Mouse (Mus musculus) limb, embryonic 14.5 days (tissue): ENCODE results near the gene Hint2. TPM values are rescaled to one million over a fixed set of nuclear protein-coding genes. Genes with fewer than 3 reads are reported as not detected.

Source experiments
- ATAC-seq: fragments of 200-750 bp; cut with Nextera tagmentation; 2 replicates; pipeline ENCODE4 v1.8.0; 2017; ENCODE audit warnings: low read depth, moderate number of reproducible peaks, moderate TSS enrichment; ENCODE audit not compliant: low FRiP score
- DNase-seq: peaks from one replicate; pipeline ENCODE4 v3.0.0-alpha.2; 2015; ENCODE audit warnings: low spot score
- H3K27ac ChIP-seq: fragments of 300-500 bp; sonication (generic); replicated peaks from 2 replicates; pipeline ENCODE4 v1.5.1; 2014; ENCODE audit warnings: low read depth, mild to moderate bottlenecking, low read length, moderate library complexity, mixed read lengths
- H3K27me3 ChIP-seq: fragments of 300-500 bp; sonication (generic); 2 replicates; pipeline ENCODE4 v1.6.1; 2014; ENCODE audit warnings: low read length, mixed read lengths; ENCODE audit not compliant: control insufficient read depth, insufficient read depth
- H3K36me3 ChIP-seq: fragments of 300-500 bp; sonication (generic); 2 replicates; pipeline ENCODE4 v1.6.1; 2014; ENCODE audit warnings: mild to moderate bottlenecking, low read length, moderate library complexity, mixed read lengths; ENCODE audit not compliant: control insufficient read depth, insufficient read depth
- H3K4me1 ChIP-seq: fragments of 300-500 bp; sonication (generic); 2 replicates; pipeline ENCODE4 v1.6.1; 2014; ENCODE audit warnings: antibody characterized with exemption, low read length, mixed read lengths; ENCODE audit not compliant: control insufficient read depth, insufficient read depth
- H3K4me2 ChIP-seq: fragments of 300-500 bp; sonication (generic); replicated peaks from 2 replicates; pipeline ENCODE4 v1.6.1; 2014; ENCODE audit warnings: low read depth, mild to moderate bottlenecking, low read length, moderate library complexity; ENCODE audit not compliant: severe bottlenecking
- H3K4me3 ChIP-seq: fragments of 300-500 bp; sonication (generic); replicated peaks from 2 replicates; pipeline ENCODE4 v1.5.1; 2014; ENCODE audit warnings: low read length
- H3K9ac ChIP-seq: fragments of 300-500 bp; sonication (generic); 2 replicates; pipeline ENCODE4 v1.6.1; 2014; ENCODE audit warnings: mild to moderate bottlenecking, low read depth, low read length, moderate library complexity; ENCODE audit not compliant: severe bottlenecking
- H3K9me3 ChIP-seq: fragments of 300-500 bp; sonication (generic); 2 replicates; pipeline ENCODE4 v1.6.1; 2016; ENCODE audit warnings: low read length; ENCODE audit not compliant: control insufficient read depth
- POLR2A ChIP-seq: fragments of 200-500 bp; IDR thresholded peaks from 2 replicates; pipeline ENCODE4 v1.8.0; 2012; ENCODE audit warnings: inconsistent platforms, mild to moderate bottlenecking, moderate library complexity, borderline replicate concordance; ENCODE audit not compliant: insufficient read depth, insufficient read length; ENCODE audit errors: extremely low read depth
- WGBS: fragments of 180-500 bp; shearing (Covaris S2); extraction: QIAGEN DNeasy Blood & Tissue Kit; methylation state at CpG from one replicate; pipeline ENCODE4 v1.1.7; 2014; 5-methylcytosine and 5-hydroxymethylcytosine counted together
- microRNA-seq: library from miRNA; unstranded; fragments of <30 nt; microRNA quantifications from one replicate; pipeline ENCODE4, GENCODE M21; 2016
- polyA plus RNA-seq, 2 experiments: library from polyadenylated mRNA; depleted of rRNA in 1 of 2; stranded (reverse) in 1 of 2; unstranded in 1 of 2; fragments of >200 nt; fragmentation: Nextera tagmentation in 1 of 2; extraction: Ambion mirVana in 1 of 2; gene quantifications; 2 replicates each; pipeline versions ENCODE4 v1.2.1 to v1.2.3; 2012 to 2014

Gene Hint2
- polyA plus RNA-seq, 2 experiments: 58.3 to 87.6 TPM

GRCm38 (mm10) chr4:43629106-43629817, 27.0 kb downstream of the Hint2 start:
- no peak for TF ChIP-seq POLR2A
- H3K9ac ChIP-seq: no peak overlapping the region
- H3K27me3 ChIP-seq: no peaks in the 10 kb centered on the region
- ATAC-seq (no peak), DNase-seq (peak; percentile 12)
- no peak overlapping the region for H3K4me3 ChIP-seq
- WGBS: 47% methylated on average over 20 of the region's 20 CpGs
- peaks cover 13% of the 10 kb centered on the region for H3K9me3 ChIP-seq
- no peaks in the 10 kb centered on the region for H3K36me3 ChIP-seq
- H3K27ac ChIP-seq: no peak overlapping the region
- H3K4me2 ChIP-seq: no peak overlapping the region
- peaks cover 26% of the 10 kb centered on the region for H3K4me1 ChIP-seq

GRCm38 (mm10) chr4:43620146-43620778, 36.0 kb downstream of the Hint2 start:
- 61% methylated on average over 4 of the region's 4 CpGs for WGBS
- Histone ChIP-seq H3K9me3 (peaks cover 4% of the 10 kb centered on the region), H3K9ac (no peak overlapping the region), H3K27me3 (no peaks in the 10 kb centered on the region), H3K27ac (no peak overlapping the region), H3K4me1 (no peaks in the 10 kb centered on the region), H3K4me3 (no peak overlapping the region), H3K4me2 (no peak overlapping the region), H3K36me3 (no peaks in the 10 kb centered on the region)
- DNase-seq (no peak), ATAC-seq (no peak)
- no peak for TF ChIP-seq POLR2A

GRCm38 (mm10) chr4:43613060-43613730, 43.1 kb downstream of the Hint2 start:
- no peak overlapping the region for H3K27ac ChIP-seq
- no peak overlapping the region for H3K4me3 ChIP-seq
- no peaks in the 10 kb centered on the region for H3K9me3 ChIP-seq
- H3K36me3 ChIP-seq: no peaks in the 10 kb centered on the region
- no peak for TF ChIP-seq POLR2A
- no peaks in the 10 kb centered on the region for H3K27me3 ChIP-seq
- 53% methylated on average over 3 of the region's 3 CpGs for WGBS
- ATAC-seq: no peak
- H3K4me2 ChIP-seq: no peak overlapping the region
- no peak overlapping the region for H3K9ac ChIP-seq
- H3K4me1 ChIP-seq: no peaks in the 10 kb centered on the region
- DNase-seq: no peak

DNA sequence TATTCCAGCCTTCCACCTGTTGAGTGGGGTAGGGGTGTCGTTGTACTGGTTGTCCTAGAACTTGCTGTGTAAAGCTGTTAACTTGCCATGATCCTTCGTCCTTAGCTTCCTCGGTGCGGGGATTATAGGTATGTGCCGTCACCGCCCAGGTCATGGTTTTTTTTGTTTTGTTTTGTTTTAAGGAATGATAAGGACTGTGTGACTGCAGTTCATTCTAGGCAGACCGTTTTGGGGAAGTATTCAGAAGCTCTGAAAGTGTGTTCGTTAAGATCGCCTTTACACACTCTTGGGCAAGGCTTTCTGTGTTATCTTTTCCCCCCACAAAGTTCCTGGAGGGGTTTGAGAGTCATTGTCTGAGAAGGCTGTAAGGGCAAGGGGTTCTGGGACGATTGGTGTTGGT, 43.7 kb downstream of the Hint2 start:
- 78% methylated on average over 10 of the region's 10 CpGs for WGBS
- Histone ChIP-seq H3K4me3 (no peak overlapping the region), H3K4me2 (no peak overlapping the region), H3K9me3 (no peaks in the 10 kb centered on the region), H3K9ac (no peak overlapping the region), H3K36me3 (no peaks in the 10 kb centered on the region), H3K27me3 (no peaks in the 10 kb centered on the region), H3K27ac (no peak overlapping the region), H3K4me1 (no peaks in the 10 kb centered on the region)
- ATAC-seq (no peak), DNase-seq (no peak)
- TF ChIP-seq POLR2A: no peak

DNA sequence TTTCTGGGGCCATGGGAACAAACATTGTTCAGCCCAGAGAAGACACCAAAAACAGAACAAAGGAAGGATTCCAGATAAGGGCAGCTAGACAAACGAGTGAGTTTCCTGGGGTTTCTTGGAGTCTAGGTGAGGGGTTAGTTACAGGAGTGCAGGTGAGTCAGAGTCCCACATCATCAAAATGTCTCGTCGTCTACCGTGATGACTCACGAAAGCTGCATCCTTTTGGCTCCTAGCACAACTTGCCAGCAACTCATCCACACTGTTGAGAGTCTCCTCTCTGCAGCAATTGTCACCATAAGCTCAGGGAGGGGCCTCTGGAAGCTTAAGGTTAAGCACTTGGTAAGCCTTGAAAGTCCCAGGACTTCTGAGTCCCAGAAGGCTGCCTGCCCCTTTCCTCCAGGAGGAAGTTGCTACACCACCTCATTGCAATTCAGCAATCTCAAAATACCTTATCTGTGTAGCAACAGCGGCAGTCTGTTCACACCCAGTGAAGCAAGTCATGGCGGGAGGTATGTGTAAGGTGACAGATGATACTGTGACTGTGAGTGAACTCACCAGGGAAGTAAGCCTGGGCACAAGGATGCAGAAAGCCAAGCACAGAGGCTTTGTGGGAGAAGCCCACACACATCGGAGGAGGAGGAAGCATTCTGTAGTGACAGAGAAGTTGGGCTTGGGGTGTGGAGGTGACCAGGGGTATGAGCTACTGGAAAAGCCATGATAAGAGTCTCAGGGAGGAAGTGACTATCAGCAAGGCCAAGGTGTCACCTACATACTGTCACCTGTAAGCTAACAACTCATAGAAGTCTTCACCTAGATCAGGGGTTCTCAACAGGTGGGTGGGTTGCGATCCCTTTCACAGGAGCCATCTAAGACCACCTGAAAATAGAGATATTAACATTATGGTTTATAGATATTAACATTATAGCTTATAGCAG, 51.2 kb downstream of the Hint2 start:
- no peaks in the 10 kb centered on the region for H3K9me3 ChIP-seq
- WGBS: 74% methylated on average over 9 of the region's 9 CpGs
- H3K27me3 ChIP-seq: no peaks in the 10 kb centered on the region
- DNase-seq (no peak), ATAC-seq (no peak)
- H3K4me1 ChIP-seq: no peaks in the 10 kb centered on the region
- H3K36me3 ChIP-seq: no peaks in the 10 kb centered on the region
- no peak overlapping the region for H3K9ac ChIP-seq
- H3K27ac ChIP-seq: no peak overlapping the region
- no peak overlapping the region for H3K4me2 ChIP-seq
- no peak for TF ChIP-seq POLR2A
- H3K4me3 ChIP-seq: no peak overlapping the region

Small RNAs within 50 kb of the gene (microRNA-seq; reads per million reads assigned to microRNA genes)
- gene Gm25262: not detected

Other genes starting within 250 kb of the Hint2 start
- gene Fam166b, start 227.3 kb downstream of the Hint2 start, polyA plus RNA-seq (2012; rRNA removed): 0.20 and 0.29 TPM in 2 replicates
- gene Fam166b, start 227.3 kb downstream of the Hint2 start, polyA plus RNA-seq (2014; fragmentation: Nextera tagmentation; extraction: Ambion mirVana): 0.14 and 0.33 TPM in 2 replicates
- gene Tesk1, start 214.5 kb downstream of the Hint2 start, polyA plus RNA-seq (2012; rRNA removed): 47.4 and 63.1 TPM in 2 replicates
- 15.8 and 17.6 TPM in 2 replicates for gene Tesk1, start 214.5 kb downstream of the Hint2 start, polyA plus RNA-seq (2014; fragmentation: Nextera tagmentation; extraction: Ambion mirVana)
- gene Cd72, start 201.8 kb downstream of the Hint2 start, polyA plus RNA-seq (2012; rRNA removed): 1.3 TPM in 2 replicates
- gene Cd72, start 201.8 kb downstream of the Hint2 start, polyA plus RNA-seq (2014; fragmentation: Nextera tagmentation; extraction: Ambion mirVana): 4.4 and 7.5 TPM in 2 replicates
- gene Sit1, start 172.7 kb downstream of the Hint2 start, polyA plus RNA-seq (2012; rRNA removed): not detected in 2 replicates
- gene Sit1, start 172.7 kb downstream of the Hint2 start, polyA plus RNA-seq (2014; fragmentation: Nextera tagmentation; extraction: Ambion mirVana): not detected in 2 replicates
- 118 and 175 TPM in 2 replicates for gene Ccdc107, start 163.6 kb downstream of the Hint2 start, polyA plus RNA-seq (2012; rRNA removed)
- gene Ccdc107, start 163.6 kb downstream of the Hint2 start, polyA plus RNA-seq (2014; fragmentation: Nextera tagmentation; extraction: Ambion mirVana): 78.8 and 92.8 TPM in 2 replicates
- gene Arhgef39, start 156.8 kb downstream of the Hint2 start, polyA plus RNA-seq (2012; rRNA removed): 84.9 and 108 TPM in 2 replicates
- gene Arhgef39, start 156.8 kb downstream of the Hint2 start, polyA plus RNA-seq (2014; fragmentation: Nextera tagmentation; extraction: Ambion mirVana): 25.2 and 27.6 TPM in 2 replicates
- 4.9 TPM in 2 replicates for gene Car9, start 149.5 kb downstream of the Hint2 start, polyA plus RNA-seq (2012; rRNA removed)
- gene Car9, start 149.5 kb downstream of the Hint2 start, polyA plus RNA-seq (2014; fragmentation: Nextera tagmentation; extraction: Ambion mirVana): 1.0 and 1.2 TPM in 2 replicates
- 206 and 361 TPM in 2 replicates for gene Tpm2, start 132.7 kb downstream of the Hint2 start, polyA plus RNA-seq (2012; rRNA removed)
- 382 and 495 TPM in 2 replicates for gene Tpm2, start 132.7 kb downstream of the Hint2 start, polyA plus RNA-seq (2014; fragmentation: Nextera tagmentation; extraction: Ambion mirVana)
- gene Creb3, start 94.1 kb downstream of the Hint2 start, polyA plus RNA-seq (2012; rRNA removed): 51.7 and 58.0 TPM in 2 replicates
- 71.4 and 78.5 TPM in 2 replicates for gene Creb3, start 94.1 kb downstream of the Hint2 start, polyA plus RNA-seq (2014; fragmentation: Nextera tagmentation; extraction: Ambion mirVana)
- gene Tln1, start 93.8 kb downstream of the Hint2 start, polyA plus RNA-seq (2012; rRNA removed): 69.4 and 75.5 TPM in 2 replicates
- gene Tln1, start 93.8 kb downstream of the Hint2 start, polyA plus RNA-seq (2014; fragmentation: Nextera tagmentation; extraction: Ambion mirVana): 62.4 and 63.3 TPM in 2 replicates
- 81.9 and 101 TPM in 2 replicates for gene Rgp1, start 77.8 kb downstream of the Hint2 start, polyA plus RNA-seq (2012; rRNA removed)
- 33.3 and 35.3 TPM in 2 replicates for gene Rgp1, start 77.8 kb downstream of the Hint2 start, polyA plus RNA-seq (2014; fragmentation: Nextera tagmentation; extraction: Ambion mirVana)
- gene Gba2, start 77.6 kb downstream of the Hint2 start, polyA plus RNA-seq (2012; rRNA removed): 39.8 and 50.1 TPM in 2 replicates
- 18.4 and 19.9 TPM in 2 replicates for gene Gba2, start 77.6 kb downstream of the Hint2 start, polyA plus RNA-seq (2014; fragmentation: Nextera tagmentation; extraction: Ambion mirVana)
- 0.24 and 0.88 TPM in 2 replicates for gene Msmp, start 72.0 kb downstream of the Hint2 start, polyA plus RNA-seq (2012; rRNA removed)
- 2.8 and 3.0 TPM in 2 replicates for gene Msmp, start 72.0 kb downstream of the Hint2 start, polyA plus RNA-seq (2014; fragmentation: Nextera tagmentation; extraction: Ambion mirVana)
- 121 and 124 TPM in 2 replicates for gene Npr2, start 24.5 kb downstream of the Hint2 start, polyA plus RNA-seq (2012; rRNA removed)
- 33.3 and 34.3 TPM in 2 replicates for gene Npr2, start 24.5 kb downstream of the Hint2 start, polyA plus RNA-seq (2014; fragmentation: Nextera tagmentation; extraction: Ambion mirVana)
- 1.8 and 2.5 TPM in 2 replicates for gene Spag8, start 2.9 kb downstream of the Hint2 start, polyA plus RNA-seq (2012; rRNA removed)
- 0.58 and 0.61 TPM in 2 replicates for gene Spag8, start 2.9 kb downstream of the Hint2 start, polyA plus RNA-seq (2014; fragmentation: Nextera tagmentation; extraction: Ambion mirVana)
- 16.0 and 26.7 TPM in 2 replicates for gene Tmem8b, start 12.5 kb upstream of the Hint2 start, polyA plus RNA-seq (2012; rRNA removed)
- 3.8 and 5.2 TPM in 2 replicates for gene Tmem8b, start 12.5 kb upstream of the Hint2 start, polyA plus RNA-seq (2014; fragmentation: Nextera tagmentation; extraction: Ambion mirVana)
- 0.40 and 0.63 TPM in 2 replicates for gene Fam221b, start 12.7 kb upstream of the Hint2 start, polyA plus RNA-seq (2012; rRNA removed)
- 4.0 and 4.3 TPM in 2 replicates for gene Fam221b, start 12.7 kb upstream of the Hint2 start, polyA plus RNA-seq (2014; fragmentation: Nextera tagmentation; extraction: Ambion mirVana)
- not detected in 2 replicates for gene Olfr70, start 44.3 kb upstream of the Hint2 start, polyA plus RNA-seq (2012; rRNA removed)
- gene Olfr70, start 44.3 kb upstream of the Hint2 start, polyA plus RNA-seq (2014; fragmentation: Nextera tagmentation; extraction: Ambion mirVana): not detected in 2 replicates
- gene Olfr71, start 53.8 kb upstream of the Hint2 start, polyA plus RNA-seq (2012; rRNA removed): not detected in 2 replicates
- gene Olfr71, start 53.8 kb upstream of the Hint2 start, polyA plus RNA-seq (2014; fragmentation: Nextera tagmentation; extraction: Ambion mirVana): not detected in 2 replicates
- gene Hrct1, start 70.7 kb upstream of the Hint2 start, polyA plus RNA-seq (2012; rRNA removed): 3.2 and 3.9 TPM in 2 replicates
- gene Hrct1, start 70.7 kb upstream of the Hint2 start, polyA plus RNA-seq (2014; fragmentation: Nextera tagmentation; extraction: Ambion mirVana): 2.1 and 2.2 TPM in 2 replicates
- gene Spaar, start 73.6 kb upstream of the Hint2 start, polyA plus RNA-seq (2012; rRNA removed): 1.0 and 1.3 TPM in 2 replicates
- gene Spaar, start 73.6 kb upstream of the Hint2 start, polyA plus RNA-seq (2014; fragmentation: Nextera tagmentation; extraction: Ambion mirVana): 0.08 and 0.10 TPM in 2 replicates
- gene Olfr159, start 114.5 kb upstream of the Hint2 start, polyA plus RNA-seq (2012; rRNA removed): not detected in 2 replicates
- gene Olfr159, start 114.5 kb upstream of the Hint2 start, polyA plus RNA-seq (2014; fragmentation: Nextera tagmentation; extraction: Ambion mirVana): not detected in 2 replicates
- 0.20 and 0.34 TPM in 2 replicates for gene Olfr156, start 167.4 kb upstream of the Hint2 start, polyA plus RNA-seq (2012; rRNA removed)
- not detected in 2 replicates for gene Olfr156, start 167.4 kb upstream of the Hint2 start, polyA plus RNA-seq (2014; fragmentation: Nextera tagmentation; extraction: Ambion mirVana)
- gene Olfr157, start 183.7 kb upstream of the Hint2 start, polyA plus RNA-seq (2012; rRNA removed): 0.03 and 0.04 TPM in 2 replicates
- not detected in 2 replicates for gene Olfr157, start 183.7 kb upstream of the Hint2 start, polyA plus RNA-seq (2014; fragmentation: Nextera tagmentation; extraction: Ambion mirVana)
- gene Olfr155, start 195.1 kb upstream of the Hint2 start, polyA plus RNA-seq (2012; rRNA removed): not detected in 2 replicates
- not detected in 2 replicates for gene Olfr155, start 195.1 kb upstream of the Hint2 start, polyA plus RNA-seq (2014; fragmentation: Nextera tagmentation; extraction: Ambion mirVana)
- gene Reck, start 219.1 kb upstream of the Hint2 start, polyA plus RNA-seq (2012; rRNA removed): 66.2 and 72.1 TPM in 2 replicates
- gene Reck, start 219.1 kb upstream of the Hint2 start, polyA plus RNA-seq (2014; fragmentation: Nextera tagmentation; extraction: Ambion mirVana): 49.0 and 50.0 TPM in 2 replicates